Mouse (Mus musculus) forebrain, embryonic 16.5 days (tissue): ENCODE measurements at regions not wholly inside any gene's neighbourhood (a gene's known extent, or its start where the extent isn't known, plus 50 kb on each side); places are given as distances from the start of the nearest gene placed in this dataset.
"Not testable (repeated sequence)": the region's sequence is repeated elsewhere in the genome, so short reads cannot be mapped to it uniquely, and the experiment has no call there.

Experiments used
- ATAC-seq: fragments of 200-750 bp; cut with Nextera tagmentation; 2 replicates; pipeline ENCODE4 v1.8.0; 2017; ENCODE audit warnings: mild to moderate bottlenecking, moderate library complexity
- H3K27ac ChIP-seq: fragments of 300-500 bp; sonication (generic); 2 replicates; pipeline ENCODE4 v1.5.1; 2014; ENCODE audit warnings: low read length, control low read depth
- H3K27me3 ChIP-seq: fragments of 300-500 bp; sonication (generic); replicated peaks from 2 replicates; pipeline ENCODE4 v1.6.1; 2014; ENCODE audit warnings: low read length; ENCODE audit not compliant: control insufficient read depth, insufficient read depth
- H3K36me3 ChIP-seq: fragments of 300-500 bp; sonication (generic); 2 replicates; pipeline ENCODE4 v1.6.1; 2014; ENCODE audit not compliant: control insufficient read depth, insufficient read depth
- H3K4me1 ChIP-seq: fragments of 300-500 bp; sonication (generic); replicated peaks from 2 replicates; pipeline ENCODE4 v1.6.1; 2014; ENCODE audit warnings: low read length; ENCODE audit not compliant: control insufficient read depth, insufficient read depth
- H3K4me2 ChIP-seq: fragments of 300-500 bp; sonication (generic); 2 replicates; pipeline ENCODE4 v1.6.1; 2014; ENCODE audit warnings: mild to moderate bottlenecking, low read length, control low read depth
- H3K4me3 ChIP-seq: fragments of 300-500 bp; sonication (generic); replicated peaks from 2 replicates; pipeline ENCODE4 v1.5.1; 2014; ENCODE audit warnings: mild to moderate bottlenecking, low read length, control low read depth
- H3K9ac ChIP-seq: fragments of 300-500 bp; sonication (generic); replicated peaks from 2 replicates; pipeline ENCODE4 v1.6.1; 2014; ENCODE audit warnings: low read depth, low read length, control low read depth
- H3K9me3 ChIP-seq: fragments of 300-500 bp; sonication (generic); 2 replicates; pipeline ENCODE4 v1.6.1; 2016; ENCODE audit warnings: low read length; ENCODE audit not compliant: control insufficient read depth
- WGBS: fragments of 180-500 bp; shearing (Covaris S2); extraction: QIAGEN DNeasy Blood & Tissue Kit; methylation state at CpG from one replicate; pipeline ENCODE4 v1.1.7; 2014; 5-methylcytosine and 5-hydroxymethylcytosine counted together

- Histone ChIP-seq H3K36me3 (no peaks in the 10 kb centered on the region), H3K27me3 (no peaks in the 10 kb centered on the region), H3K27ac (no peak overlapping the region), H3K9me3 (no peaks in the 10 kb centered on the region), H3K4me3 (no peak overlapping the region), H3K9ac (no peak overlapping the region), H3K4me2 (no peak overlapping the region), H3K4me1 (no peaks in the 10 kb centered on the region)
- no peak for ATAC-seq
- 26% methylated on average over 2 of the region's 2 CpGs for WGBS
Observed at GRCm38 (mm10) chr14:92622953-92623352, 1267.5 kb downstream of the Pcdh9 start.

- no peak overlapping the region for H3K4me2 ChIP-seq
- no peak for ATAC-seq
- 95% methylated on average over 4 of the region's 4 CpGs for WGBS
- H3K4me1 ChIP-seq = no peaks in the 10 kb centered on the region
- no peaks in the 10 kb centered on the region for H3K9me3 ChIP-seq
- H3K36me3 ChIP-seq = no peaks in the 10 kb centered on the region
- no peak overlapping the region for H3K4me3 ChIP-seq
- H3K27me3 ChIP-seq = no peaks in the 10 kb centered on the region
- no peak overlapping the region for H3K9ac ChIP-seq
- H3K27ac ChIP-seq = no peak overlapping the region
Observed at GRCm38 (mm10) chr14:92615605-92616004, 1274.9 kb downstream of the Pcdh9 start.

- ATAC-seq = no peak
Observed at GRCm38 (mm10) chr14:92593724-92594123, 1296.8 kb downstream of the Pcdh9 start.

GRCm38 (mm10) chr14:92591592-92592198 is 1298.8 kb downstream of the Pcdh9 start:
- Histone ChIP-seq H3K36me3 (no peaks in the 10 kb centered on the region), H3K9me3 (no peaks in the 10 kb centered on the region), H3K4me2 (no peak overlapping the region), H3K27ac (no peak overlapping the region), H3K4me3 (no peak overlapping the region), H3K27me3 (no peaks in the 10 kb centered on the region), H3K4me1 (no peaks in the 10 kb centered on the region), H3K9ac (no peak overlapping the region)
- WGBS = 45% methylated on average over 7 of the region's 7 CpGs
- peak; percentile 33; the same call in 1 of the 2 replicates for ATAC-seq

More at GRCm38 (mm10) chr14:92593724-92594123, 1296.8 kb downstream of the Pcdh9 start:
- Histone ChIP-seq H3K4me2 (no peak overlapping the region), H3K4me3 (no peak overlapping the region), H3K36me3 (no peaks in the 10 kb centered on the region), H3K4me1 (no peaks in the 10 kb centered on the region), H3K27ac (no peak overlapping the region), H3K27me3 (no peaks in the 10 kb centered on the region), H3K9me3 (no peaks in the 10 kb centered on the region), H3K9ac (no peak overlapping the region)
- WGBS = 87% methylated on average over 1 of the region's 1 CpGs

GRCm38 (mm10) chr14:92588236-92588635 is 1302.2 kb downstream of the Pcdh9 start:
- H3K9me3 ChIP-seq, H3K4me3 ChIP-seq, ATAC-seq, H3K9ac ChIP-seq, H3K27me3 ChIP-seq, H3K36me3 ChIP-seq, H3K4me2 ChIP-seq, H3K4me1 ChIP-seq, H3K27ac ChIP-seq: not testable (repeated sequence)
- WGBS = 93% methylated on average over 4 of the region's 4 CpGs

GRCm38 (mm10) chr14:92566986-92567385 is 1323.5 kb downstream of the Pcdh9 start:
- 0 out of 2 replicates have a peak, but pooled peaks cover 4% of the 10 kb centered on the region for H3K4me1 ChIP-seq
- WGBS = 38% methylated on average over 2 of the region's 2 CpGs
- ATAC-seq = peak; percentile 57
- H3K4me2 ChIP-seq = no peak overlapping the region
- no peaks in the 10 kb centered on the region for H3K9me3 ChIP-seq
- no peak overlapping the region for H3K27ac ChIP-seq
- H3K36me3 ChIP-seq = no peaks in the 10 kb centered on the region
- no peak overlapping the region for H3K9ac ChIP-seq
- H3K27me3 ChIP-seq = no peaks in the 10 kb centered on the region
- no peak overlapping the region for H3K4me3 ChIP-seq
